ENCODE assay signal across 29 mouse cellular contexts in genomic region chr6:104309166-104309565, GRCm38 (mm10).
A peak's percentile ranks its signal among the peaks of the same experiment; 100 is the strongest.
DNase-seq lines count a peak whose midpoint lies in the region; ATAC-seq and TF ChIP-seq lines count a peak whose summit lies in the region.
"Had no signal": no experiment of that assay in that cellular context is flagged by ENCODE, and none has a peak within 500 bp of the region (broad histone marks: within the 10 kb centered on the region; RNA-seq: fewer than 3 reads in every experiment).

No protein-coding gene starts in this region.

- H3K4me3 ChIP-seq in cerebellum, adult 2 months (replicated peaks; ENCODE audit: insufficient read depth, low read depth, low read length) = no peak overlapping the region
- H3K4me3 ChIP-seq: embryonic facial prominence, embryonic 13.5 days; forebrain, embryonic 13.5 days; gastrocnemius, adult 2 months; heart, embryonic 15.5 days; limb, embryonic 10.5 days; liver, embryonic 15.5 days; neural tube, embryonic 15.5 days had no signal

- H3K27me3 ChIP-seq in cerebellum, adult 2 months (ENCODE audit: control insufficient read depth, insufficient read depth, low read length) = no peaks in the 10 kb centered on the region
- H3K27me3 ChIP-seq: CH12.LX; embryonic facial prominence, embryonic 13.5 days; forebrain, embryonic 13.5 days; heart, embryonic 15.5 days; liver, embryonic 15.5 days; neural tube, embryonic 15.5 days had no signal

- peaks cover 7% of the 10 kb centered on the region; the same call in 1 of the 2 replicates for H3K4me1 ChIP-seq in cerebellum, adult 2 months (ENCODE audit: control insufficient read depth, insufficient read depth, low read length)
- H3K4me1 ChIP-seq: embryonic facial prominence, embryonic 13.5 days; forebrain, embryonic 13.5 days; heart, embryonic 15.5 days; limb, embryonic 10.5 days; liver, embryonic 15.5 days; neural tube, embryonic 15.5 days had no signal

- ATAC-seq in erythroblast, adult 5-6 weeks (replicated peaks; ENCODE audit: low FRiP score, poor library complexity, severe bottlenecking) = no peak
- ATAC-seq: forebrain, embryonic 13.5 days; inflammation-experienced regulatory T-cells, adult 6 months; Patski had no signal

- no peak for TF ChIP-seq POLR2A in cerebellum, adult 2 months (IDR thresholded peaks at IDR 0.05; ENCODE audit: borderline replicate concordance, insufficient read depth, low read length)

- H3K27ac ChIP-seq in cerebellum, adult 2 months (ENCODE audit: insufficient read depth, low read length) = no peak overlapping the region; the same call in 1 of the 2 replicates
- H3K27ac ChIP-seq: embryonic facial prominence, embryonic 13.5 days; forebrain, embryonic 13.5 days; gastrocnemius, adult 2 months; heart, embryonic 15.5 days; hindbrain, embryonic 14.5 days; kidney, postnatal 0 days; limb, embryonic 10.5 days; liver, embryonic 15.5 days; neural tube, embryonic 15.5 days had no signal

- peak; percentile 12 for DNase-seq in lung, postnatal 10 days
- no peak for DNase-seq in lung, postnatal 25 days (ENCODE audit: low spot score)
- DNase-seq in cerebellum, adult 2 months = peak; percentile 84 to 88
- peak; percentile 82 to 88 for DNase-seq in cerebellum, postnatal 25 days
- DNase-seq in spleen, postnatal 14 days (ENCODE audit: low spot score in 2 of 2) = no peak
- DNase-seq in neural tube, embryonic 10.5 days (ENCODE audit: extremely low spot score, low spot score) = no peak
- DNase-seq: adrenal gland, postnatal 10 days; B cell, adult 2 months; embryo, embryonic 11 days; gastrocnemius, adult 2 months; heart, postnatal 36 days; kidney, adult 2 months; layer of hippocampus, adult 9-11 months; liver; right cerebral cortex, postnatal 14 days; spleen, adult 18-20 months; thymus, postnatal 14 days had no signal

- no peak for TF ChIP-seq CTCF in cerebellum, adult 2 months (IDR thresholded peaks at IDR 0.05; ENCODE audit: borderline replicate concordance, insufficient read depth, low read depth, low read length)

- WGBS in cerebellum, adult 2 months = 15% methylated on average over 7 of the region's 7 CpGs

Comparison
In these comparisons a context has a peak if more than half of its experiments do, and no peak if none do; other contexts are left out.
1. DNase-seq: peak in lung, postnatal 10 days (single experiment), cerebellum, adult 2 months (2 of 2) and cerebellum, postnatal 25 days (2 of 2); none in lung, postnatal 25 days (single experiment), spleen, postnatal 14 days (0 of 2) and neural tube, embryonic 10.5 days (single experiment).